Mouse (Mus musculus) right cerebral cortex, postnatal 10 days (tissue): ENCODE data around the gene Fam229b.

Experiments
- DNase-seq, 2 experiments: peaks; one replicate each; pipeline ENCODE4 v3.0.0; 2021; ENCODE audit warnings: low spot score in 2 of 2

The Fam229b gene

DNA sequence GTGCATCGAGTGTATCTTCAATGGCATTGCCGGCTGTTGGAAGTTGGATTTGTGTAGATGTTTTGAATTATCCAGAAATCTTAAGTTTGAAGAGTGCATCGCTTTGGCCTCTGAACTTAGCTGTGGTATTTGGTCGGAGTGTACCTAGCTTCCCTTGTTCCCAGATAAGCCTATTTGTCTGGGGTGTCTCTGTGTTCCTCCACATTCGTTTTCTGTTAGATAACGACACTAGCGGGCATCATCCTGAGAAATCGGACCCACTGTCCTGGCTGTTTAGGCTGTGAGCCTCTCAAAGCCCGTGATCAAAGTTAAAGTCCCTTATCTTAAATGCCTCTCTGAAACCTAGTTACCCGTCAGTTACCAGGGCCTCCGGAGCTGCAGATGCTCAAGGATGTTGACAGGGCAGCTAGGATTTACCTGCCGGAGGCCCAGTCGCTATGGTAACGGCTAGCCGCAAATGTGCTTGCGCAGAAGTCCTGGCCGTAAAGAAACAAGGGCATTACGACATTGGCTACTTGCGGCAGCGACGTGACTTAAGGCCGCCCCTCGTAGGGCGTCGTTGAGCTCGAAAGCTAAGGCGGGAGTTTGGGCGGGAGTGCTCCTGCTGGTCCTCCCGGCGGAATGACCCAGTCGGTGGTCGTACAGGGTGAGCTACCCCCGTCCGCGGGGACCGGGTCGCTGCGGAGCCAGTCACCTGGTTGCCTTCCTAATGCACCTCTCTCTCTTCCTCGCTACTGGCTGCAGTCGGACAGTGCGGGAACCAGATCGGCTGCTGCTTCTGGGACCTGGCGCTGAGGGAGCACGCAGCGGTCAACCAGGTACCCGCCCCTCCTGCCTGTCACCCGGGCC, at the start of gene Fam229b, which contains the start of gene Tube1:
TSS of gene Fam229b (minus strand) at position 453 of the 849 bp plus-strand sequence.
TSS of gene Tube1 (plus strand) at position 515 of the 849 bp plus-strand sequence.
- peak; percentile 96 to 97 for DNase-seq

GRCm38 (mm10) chr10:39176981-39177380, 43.3 kb upstream of the Fam229b start:
- DNase-seq, result no peak

- peak; percentile 62 to 76 for DNase-seq
Observed at GRCm38 (mm10) chr10:39173077-39173476, 39.4 kb upstream of the Fam229b start.

GRCm38 (mm10) chr10:39172540-39172931, 38.8 kb upstream of the Fam229b start:
- DNase-seq, result no peak

DNA sequence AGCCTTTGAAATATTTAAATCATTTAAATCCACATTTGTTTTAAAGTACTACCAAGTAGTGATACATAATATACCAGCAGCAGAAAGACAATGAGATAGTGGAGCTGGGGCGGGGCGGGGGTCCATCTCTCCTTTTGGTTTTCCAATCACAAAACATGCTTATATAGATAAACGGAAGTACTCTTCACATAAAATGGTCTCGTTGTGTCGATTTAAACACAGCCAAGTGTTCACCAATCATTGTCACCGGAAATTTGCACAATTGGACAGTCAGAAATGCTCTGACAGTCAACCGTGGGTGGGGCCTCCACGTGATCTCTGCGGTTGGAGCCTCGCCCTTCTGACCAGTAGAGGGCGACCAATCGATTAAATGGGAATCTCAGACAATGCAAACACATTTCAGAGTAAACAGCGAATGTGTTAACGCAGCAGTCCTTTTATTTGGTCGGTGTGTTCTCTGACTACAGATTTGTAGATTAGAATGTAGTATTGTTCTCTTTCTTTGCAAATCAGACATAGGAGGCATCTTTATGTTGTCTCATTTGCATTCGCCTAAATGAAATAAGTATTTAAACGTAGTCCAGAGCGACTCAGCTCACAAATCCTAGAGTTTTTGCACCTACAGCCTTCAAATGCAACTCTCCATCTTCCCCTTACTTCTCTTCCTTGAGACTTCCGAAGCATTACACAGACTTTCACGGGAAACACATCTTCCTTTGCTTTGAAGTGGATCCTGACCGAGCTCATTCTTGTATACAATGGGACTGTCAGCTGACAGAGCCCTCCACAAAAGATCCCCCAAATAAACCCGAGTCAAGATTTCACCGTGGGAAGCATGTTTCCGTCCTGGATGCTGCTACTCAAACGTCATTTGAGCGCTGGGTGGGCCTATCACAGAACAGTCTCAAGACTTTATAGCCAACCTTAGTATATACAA, 38.2 kb upstream of the Fam229b start:
- peak; percentile 95 for DNase-seq

DNA sequence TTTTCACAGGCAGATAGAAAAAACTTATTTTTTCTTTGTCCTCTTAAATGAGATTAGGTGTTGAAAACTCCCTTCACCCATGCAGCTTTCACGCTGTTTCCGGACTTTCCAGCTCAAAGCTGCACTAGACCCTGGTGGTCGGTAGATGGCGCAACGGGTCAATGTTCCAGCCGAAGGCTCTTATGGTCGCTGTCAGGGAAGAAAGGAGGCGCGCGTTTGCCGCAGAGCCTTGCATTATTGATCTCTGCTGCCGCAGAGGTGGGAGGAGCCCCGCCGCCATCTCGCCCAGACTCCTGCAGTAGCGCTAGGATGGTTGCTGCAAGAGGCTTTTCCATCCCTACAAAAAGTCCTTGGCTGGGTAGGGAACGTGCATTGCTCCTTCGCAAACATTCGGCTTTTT, 37.4 kb upstream of the Fam229b start:
- peak; percentile 96 for DNase-seq

- peak in 1 of 2 experiments; percentile 29 for DNase-seq
Observed at GRCm38 (mm10) chr10:39170706-39171105, 37.0 kb upstream of the Fam229b start.

GRCm38 (mm10) chr10:39170181-39170580, 36.5 kb upstream of the Fam229b start:
- peak; percentile 76 to 85 for DNase-seq

GRCm38 (mm10) chr10:39169642-39170041, 35.9 kb upstream of the Fam229b start:
- no peak for DNase-seq

- DNase-seq, result no peak
Observed at GRCm38 (mm10) chr10:39167611-39168010, 33.9 kb upstream of the Fam229b start.

- DNase-seq, result peak; percentile 78 to 86
Observed at GRCm38 (mm10) chr10:39165632-39166115, 32.0 kb upstream of the Fam229b start.

DNA sequence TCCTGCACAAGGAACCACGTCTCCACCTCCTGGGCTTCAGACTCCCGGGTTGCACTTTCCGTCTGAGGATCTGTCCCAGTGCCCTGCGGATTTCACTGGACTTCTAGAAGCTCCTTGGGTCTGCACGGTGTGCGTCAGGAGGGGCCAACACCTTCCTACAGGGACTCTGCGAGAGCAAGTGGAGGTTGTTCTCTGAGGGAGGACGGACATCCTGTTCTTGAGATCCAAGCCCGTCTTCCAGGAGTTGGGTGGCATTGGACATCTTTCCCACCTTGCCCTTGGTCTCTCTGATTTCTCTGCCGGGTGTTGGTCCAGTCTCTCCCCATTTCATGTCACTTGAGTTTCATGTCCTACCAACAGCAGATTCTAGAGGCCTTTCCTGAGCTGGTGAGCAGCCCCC, 30.0 kb upstream of the Fam229b start, which contains the start of gene Ccn6:
TSS of gene Ccn6 (minus strand) at position 101 of the 400 bp plus-strand sequence.
- no peak for DNase-seq

GRCm38 (mm10) chr10:39162666-39163484, 29.2 kb upstream of the Fam229b start:
- no peak for DNase-seq

GRCm38 (mm10) chr10:39161406-39161805, 27.7 kb upstream of the Fam229b start:
- DNase-seq, result no peak

GRCm38 (mm10) chr10:39158306-39158705, 24.6 kb upstream of the Fam229b start:
- no peak for DNase-seq

DNA sequence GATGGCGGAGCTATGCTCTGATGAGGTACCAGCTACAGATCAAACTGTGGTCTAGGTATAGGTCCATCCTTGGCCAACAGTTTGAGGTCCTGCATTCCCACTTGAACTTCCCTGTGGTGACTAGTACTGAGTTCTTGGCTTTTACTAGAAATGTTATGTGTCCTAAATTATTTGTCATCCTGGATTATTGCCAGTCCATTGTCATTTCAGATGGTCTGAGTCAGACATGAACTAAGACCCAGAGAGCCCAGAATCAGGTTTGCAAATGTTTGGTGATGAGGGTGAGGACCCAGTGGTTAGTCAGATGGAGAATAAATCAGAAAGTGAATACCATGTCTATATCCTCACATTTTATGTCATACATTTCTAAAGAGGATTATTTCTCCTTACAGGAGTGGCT, 23.6 kb upstream of the Fam229b start:
- DNase-seq, result no peak

DNA sequence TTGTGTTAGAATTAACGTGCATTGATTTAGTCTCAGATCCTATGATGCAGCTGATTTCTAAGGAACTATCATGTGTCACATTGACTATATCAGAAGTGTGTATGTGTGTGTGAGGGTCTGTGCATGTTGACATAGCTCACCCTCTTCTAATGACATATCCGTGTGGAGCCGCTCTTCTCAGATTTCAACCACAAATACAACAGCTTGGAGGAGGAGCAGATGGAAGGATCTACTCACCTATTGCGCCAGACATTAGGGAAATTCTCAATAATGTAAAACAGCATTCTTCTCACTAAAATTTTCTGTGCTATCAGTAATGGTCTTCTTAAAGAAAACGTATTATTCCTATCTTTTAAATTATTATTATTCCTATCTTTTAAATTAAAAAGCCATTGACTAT, 23.0 kb upstream of the Fam229b start:
- no peak for DNase-seq

GRCm38 (mm10) chr10:39142216-39142615, 8.5 kb upstream of the Fam229b start:
- DNase-seq, result no peak

DNA sequence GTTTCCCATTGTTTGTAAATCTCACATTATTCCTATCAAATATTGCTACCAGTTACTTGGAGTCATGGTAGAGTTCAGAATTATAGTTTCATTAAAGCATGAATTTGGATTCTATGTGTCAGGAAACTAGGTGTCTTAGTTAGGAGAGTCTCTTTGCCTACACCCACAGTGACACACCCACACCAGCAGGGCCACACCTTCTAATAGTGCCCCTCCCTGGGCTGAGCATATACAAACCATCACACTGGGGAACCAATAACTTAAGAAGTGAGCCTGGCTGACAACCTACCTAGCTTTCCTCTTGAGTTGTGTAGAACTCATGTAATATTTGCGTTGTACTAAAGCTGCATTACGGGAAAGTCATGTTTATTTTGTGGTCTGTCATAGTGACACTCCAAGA, 7.7 kb upstream of the Fam229b start:
- DNase-seq, result no peak

DNA sequence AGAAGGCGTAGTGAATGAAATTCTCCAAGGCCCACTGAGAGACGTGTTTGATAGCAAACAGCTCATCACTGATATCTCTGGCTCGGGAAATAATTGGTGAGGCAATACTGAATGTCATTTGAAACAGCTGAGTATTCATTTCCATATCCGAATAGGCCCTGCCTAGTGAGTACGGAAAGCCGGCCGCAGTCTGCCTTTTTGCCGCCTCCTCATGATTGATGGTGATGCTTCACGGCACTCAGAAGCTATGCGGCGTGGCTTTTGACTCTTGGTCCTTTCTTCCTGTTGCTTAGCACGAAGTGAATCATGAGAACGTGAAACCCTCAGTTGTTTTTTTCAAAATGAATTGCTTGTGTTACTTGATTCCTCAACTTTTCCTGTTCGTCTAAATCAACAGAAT, 7.1 kb upstream of the Fam229b start:
- DNase-seq, result no peak

- no peak for DNase-seq
Observed at GRCm38 (mm10) chr10:39138761-39139160, 5.0 kb upstream of the Fam229b start.
